Mouse (Mus musculus) CH12.LX (cell line): ENCODE measurements at regions not wholly inside any gene's neighbourhood (a gene's known extent, or its start where the extent isn't known, plus 50 kb on each side); places are given as distances from the start of the nearest gene placed in this dataset.
"Not testable (repeated sequence)": the region's sequence is repeated elsewhere in the genome, so short reads cannot be mapped to it uniquely, and the experiment has no call there.

Experiments
- CHD2 ChIP-seq: IDR thresholded peaks from 2 replicates; pipeline ENCODE4 v1.6.1; 2011; ENCODE audit warnings: low read length, improper control_type of control experiment
- CTCF ChIP-seq, 2 experiments: IDR thresholded peaks in 1 of 2; conservative IDR thresholded peaks in 1 of 2; 2 replicates each; pipeline ENCODE4 v1.5.1; 2011 to 2012; ENCODE audit warnings: low read depth in 2 of 2, low read length in 2 of 2, improper control_type of control experiment in 1 of 2, inconsistent platforms in 1 of 2, mild to moderate bottlenecking in 1 of 2, moderate library complexity in 1 of 2
- EP300 ChIP-seq: IDR thresholded peaks from 2 replicates; pipeline ENCODE4 v1.6.1; 2011; ENCODE audit warnings: low read length, improper control_type of control experiment
- MAX ChIP-seq: IDR thresholded peaks from 2 replicates; pipeline ENCODE4 v1.6.1; 2011; ENCODE audit warnings: low read length, improper control_type of control experiment
- MXI1 ChIP-seq: IDR thresholded peaks from 2 replicates; pipeline ENCODE4 v1.6.1; 2011; ENCODE audit warnings: mild to moderate bottlenecking, low read depth, low read length, improper control_type of control experiment
- NELFE ChIP-seq: IDR thresholded peaks from 2 replicates; pipeline ENCODE4 v1.6.1; 2011; ENCODE audit warnings: low read depth, low read length, improper control_type of control experiment
- POLR2A ChIP-seq: IDR thresholded peaks from 2 replicates; pipeline ENCODE4 v1.6.1; 2011; ENCODE audit warnings: low read depth, mild to moderate bottlenecking, improper control_type of control experiment, low read length
- SMC3 ChIP-seq: IDR thresholded peaks from 2 replicates; pipeline ENCODE4 v1.6.1; 2011; ENCODE audit warnings: low read depth, low read length, improper control_type of control experiment
- UBTF ChIP-seq: IDR thresholded peaks from 2 replicates; pipeline ENCODE4 v1.6.1; 2012; ENCODE audit warnings: low read depth, mild to moderate bottlenecking, inconsistent platforms, low read length, improper control_type of control experiment, moderate library complexity
- USF1 ChIP-seq: IDR thresholded peaks from 2 replicates; pipeline ENCODE4 v1.6.1; 2014; ENCODE audit warnings: low read depth, mild to moderate bottlenecking, inconsistent platforms, low read length, improper control_type of control experiment
- ZNF384 ChIP-seq: IDR thresholded peaks from 2 replicates; pipeline ENCODE4 v1.6.1; 2012; ENCODE audit warnings: low read depth, low read length, improper control_type of control experiment, inconsistent platforms

DNA sequence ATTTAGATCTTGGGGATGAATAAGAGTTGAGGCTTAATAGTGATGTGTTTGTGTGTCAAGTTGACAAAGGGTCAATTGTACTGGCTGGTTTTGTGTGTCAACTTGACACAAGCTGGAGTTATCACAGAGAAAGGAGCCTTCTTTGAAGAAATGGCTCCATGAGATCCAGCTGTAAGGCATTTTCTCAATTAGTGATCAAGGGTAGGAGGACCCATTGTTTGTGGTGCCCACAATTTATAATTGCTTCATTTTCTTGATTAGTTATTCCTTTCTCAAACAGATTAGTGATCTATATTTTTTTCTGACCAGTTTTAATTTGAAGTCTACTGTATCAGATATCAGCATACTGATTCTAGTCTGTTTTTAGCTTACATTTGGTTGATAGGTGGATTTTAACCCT lies 313.5 kb upstream of the Nectin3 start:
- not testable (repeated sequence) for TF ChIP-seq MXI1; USF1; CHD2; NELFE; CTCF (conservative IDR thresholded peaks at IDR 0.05 in 1 of 2, IDR thresholded peaks at IDR 0.05 in 1 of 2; ENCODE audit: low read depth in 2 of 2, low read length in 2 of 2); POLR2A; EP300; MAX; ZNF384; SMC3; UBTF
